Mouse (Mus musculus) liver, adult 2 months (tissue): ENCODE measurements around the gene Thsd1. TPM values are rescaled to one million over a fixed set of nuclear protein-coding genes. Genes with fewer than 3 reads are reported as not detected.

ENCODE experiments used
- DNase-seq: peaks from one replicate; pipeline ENCODE4 v3.0.0-alpha.2; 2011; ENCODE audit warnings: low read depth, low spot score; ENCODE audit errors: extremely low read depth
- H3K27ac ChIP-seq: fragments of 200-500 bp; replicated peaks from 2 replicates; pipeline ENCODE4 v1.5.1; 2012; ENCODE audit warnings: low read depth, mild to moderate bottlenecking, control low read depth, inconsistent platforms, low read length; ENCODE audit not compliant: insufficient read depth
- H3K27me3 ChIP-seq: fragments of 200-500 bp; 2 replicates; pipeline ENCODE4 v1.6.1; 2012; ENCODE audit warnings: mild to moderate bottlenecking, moderate library complexity, low read length, inconsistent platforms; ENCODE audit not compliant: control insufficient read depth, insufficient read depth
- H3K36me3 ChIP-seq: fragments of 200-500 bp; 2 replicates; pipeline ENCODE4 v1.6.1; 2012; ENCODE audit warnings: low read length, inconsistent platforms; ENCODE audit not compliant: control insufficient read depth, insufficient read depth
- H3K4me1 ChIP-seq: fragments of 200-500 bp; 2 replicates; pipeline ENCODE4 v1.6.1; 2011; ENCODE audit warnings: low read length; ENCODE audit not compliant: control insufficient read depth, insufficient read depth
- H3K4me3 ChIP-seq: fragments of 200-500 bp; 2 replicates; pipeline ENCODE4 v1.5.1; 2011; ENCODE audit warnings: low read depth, mild to moderate bottlenecking, control low read depth, low read length, moderate library complexity; ENCODE audit not compliant: insufficient read depth
- H3K79me2 ChIP-seq: fragments of 200-500 bp; 2 replicates; pipeline ENCODE4 v1.6.1; 2012; ENCODE audit warnings: inconsistent platforms, mild to moderate bottlenecking, low read length, moderate library complexity; ENCODE audit not compliant: control insufficient read depth, insufficient read depth
- H3K9ac ChIP-seq: fragments of 200-500 bp; 2 replicates; pipeline ENCODE4 v1.6.1; 2012; ENCODE audit warnings: low read depth, mild to moderate bottlenecking, control low read depth, inconsistent platforms, low read length
- CTCF ChIP-seq: fragments of 200-500 bp; IDR thresholded peaks from 2 replicates; pipeline ENCODE4 v1.5.1; 2011; ENCODE audit warnings: low read depth, low read length, control low read depth
- POLR2A ChIP-seq: fragments of 200-500 bp; IDR thresholded peaks from 2 replicates; pipeline ENCODE4 v1.6.1; 2011; ENCODE audit warnings: low read length, control low read depth; ENCODE audit not compliant: insufficient read depth; ENCODE audit errors: extremely low read depth
- WGBS: fragments of 180-500 bp; shearing (Covaris S2); methylation state at CpG from one replicate; pipeline ENCODE4 v1.1.7; 2018; 5-methylcytosine and 5-hydroxymethylcytosine counted together
- polyA plus RNA-seq: library from polyadenylated mRNA; depleted of rRNA; stranded (reverse); fragments of >200 nt; gene quantifications from 2 replicates; pipeline ENCODE4 v1.2.3, GENCODE M21; 2012
- total RNA-seq: library from RNA; depleted of rRNA; stranded (reverse); fragments of >200 nt; gene quantifications from 2 replicates; pipeline ENCODE4 v1.2.3, GENCODE M21; 2014

Gene Thsd1
- total and polyA plus RNA-seq, 2 experiments, result 1.9 to 2.1 TPM

DNA sequence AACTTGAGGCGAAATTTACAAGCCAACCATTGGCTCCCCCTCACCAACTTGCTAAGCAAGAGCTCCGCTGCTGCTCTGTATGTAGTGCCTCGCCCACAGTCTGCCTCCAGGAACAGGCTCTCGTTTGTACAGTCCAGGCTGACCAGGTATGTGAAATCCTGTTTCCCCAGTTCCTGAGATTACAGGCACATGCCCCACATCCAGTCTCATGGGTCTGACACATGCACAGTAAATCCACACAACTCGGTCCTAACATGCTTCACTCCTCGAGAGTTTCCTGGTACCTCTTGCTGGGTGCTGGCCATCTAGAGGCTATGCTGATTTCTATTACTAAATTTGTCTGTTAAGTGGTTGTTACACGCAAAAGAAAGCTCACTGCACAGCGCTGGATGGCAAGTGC lies 752 bp upstream of the Thsd1 start:
- H3K4me3 ChIP-seq, result no peak overlapping the region
- WGBS, result 71% methylated on average over 8 of the region's 8 CpGs
- H3K36me3 ChIP-seq, result no peaks in the 10 kb centered on the region; the same call in 1 of the 2 replicates

DNA sequence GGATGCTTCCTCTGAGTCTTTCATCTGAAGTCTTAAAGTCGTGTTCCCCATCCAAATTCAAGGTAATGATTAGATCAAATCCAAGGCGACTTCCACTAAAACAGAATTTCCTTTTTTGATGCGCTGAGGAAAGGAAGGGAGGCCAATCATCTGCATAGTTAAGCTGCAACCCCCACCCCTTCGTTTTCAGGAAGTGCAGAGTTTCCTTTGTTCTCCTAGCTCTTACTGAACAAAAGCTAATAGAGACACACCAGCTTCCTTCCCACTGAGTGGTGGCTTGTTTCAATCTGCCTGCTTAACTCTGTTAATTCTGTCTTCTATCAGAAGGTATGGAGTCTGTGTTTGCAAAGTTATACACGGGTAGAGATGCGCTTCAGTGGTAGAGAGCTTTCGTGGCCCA lies 1.5 kb downstream of the Thsd1 start:
- no peaks in the 10 kb centered on the region for H3K27me3 ChIP-seq
- peaks cover 7% of the 10 kb centered on the region; the same call in 1 of the 2 replicates for H3K79me2 ChIP-seq
- peak; percentile 7 for DNase-seq
- no peak overlapping the region for H3K9ac ChIP-seq
- peak overlapping the region; percentile 52; the same call in 1 of the 2 replicates for H3K27ac ChIP-seq
- peaks cover 3% of the 10 kb centered on the region for H3K4me1 ChIP-seq
- TF ChIP-seq POLR2A (no peak), CTCF (no peak)
- WGBS, result 65% methylated on average over 7 of the region's 7 CpGs
- peak overlapping the region; percentile 33; the same call in 1 of the 2 replicates for H3K4me3 ChIP-seq
- H3K36me3 ChIP-seq, result no peaks in the 10 kb centered on the region

More for the DNA sequence above, 752 bp upstream of the Thsd1 start:
- peaks cover 7% of the 10 kb centered on the region; the same call in 1 of the 2 replicates for H3K79me2 ChIP-seq
- no peak overlapping the region for H3K9ac ChIP-seq
- TF ChIP-seq CTCF (no peak), POLR2A (no peak)
- peaks cover 3% of the 10 kb centered on the region for H3K4me1 ChIP-seq
- H3K27ac ChIP-seq, result no peak overlapping the region
- no peaks in the 10 kb centered on the region for H3K27me3 ChIP-seq
- no peak for DNase-seq

DNA sequence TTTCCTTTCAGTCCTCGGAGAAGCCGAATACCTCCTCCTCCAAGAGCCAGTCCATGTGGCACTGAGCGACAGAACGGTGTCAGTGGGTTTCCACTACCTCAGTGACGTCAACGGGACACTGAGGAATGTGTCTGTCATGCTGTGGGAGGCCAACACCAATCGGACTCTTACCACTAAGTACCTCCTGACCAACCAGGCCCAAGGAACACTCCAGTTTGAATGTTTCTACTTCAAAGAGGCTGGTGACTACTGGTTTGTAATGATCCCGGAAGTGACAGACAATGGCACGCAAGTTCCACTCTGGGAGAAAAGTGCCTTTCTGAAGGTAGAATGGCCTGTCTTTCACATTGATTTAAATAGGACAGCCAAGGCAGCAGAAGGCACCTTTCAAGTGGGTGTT lies 15.9 kb downstream of the Thsd1 start:
- TF ChIP-seq POLR2A (no peak), CTCF (no peak)
- H3K27ac ChIP-seq, result no peak overlapping the region
- H3K79me2 ChIP-seq, result no peaks in the 10 kb centered on the region
- peaks cover 3% of the 10 kb centered on the region for H3K36me3 ChIP-seq
- no peak overlapping the region for H3K4me3 ChIP-seq
- no peaks in the 10 kb centered on the region for H3K27me3 ChIP-seq
- H3K9ac ChIP-seq, result no peak overlapping the region
- DNase-seq, result no peak
- no peaks in the 10 kb centered on the region for H3K4me1 ChIP-seq
- WGBS, result 95% methylated on average over 9 of the region's 9 CpGs

DNA sequence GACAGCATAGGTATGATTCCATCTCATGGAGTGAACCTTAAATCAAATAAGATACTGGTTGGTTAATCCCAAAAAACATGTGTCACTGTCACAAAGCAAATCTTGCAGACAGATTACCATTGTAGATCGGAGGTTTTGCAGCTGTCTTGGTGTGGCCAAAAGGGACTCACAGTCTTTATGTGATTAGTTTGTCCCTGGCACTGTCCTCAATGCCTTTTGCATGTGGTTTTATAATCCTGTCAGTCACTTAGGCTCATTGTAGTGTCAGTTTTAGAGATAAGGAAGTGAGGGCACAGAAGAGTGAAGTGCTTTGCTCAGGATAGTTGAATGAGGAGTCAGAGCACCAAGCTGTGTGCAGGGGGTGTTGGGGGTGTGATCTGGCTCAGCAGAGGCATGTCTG lies 18.6 kb downstream of the Thsd1 start:
- no peaks in the 10 kb centered on the region; the same call in 1 of the 2 replicates for H3K36me3 ChIP-seq
- H3K4me1 ChIP-seq, result no peaks in the 10 kb centered on the region; the same call in 1 of the 2 replicates
- no peak for DNase-seq
- no peaks in the 10 kb centered on the region for H3K79me2 ChIP-seq
- H3K27ac ChIP-seq, result no peak overlapping the region
- H3K9ac ChIP-seq, result no peak overlapping the region
- no peak for TF ChIP-seq POLR2A
- no peak for TF ChIP-seq CTCF
- H3K4me3 ChIP-seq, result no peak overlapping the region
- no peaks in the 10 kb centered on the region for H3K27me3 ChIP-seq
- WGBS, result 85% methylated on average over 1 of the region's 1 CpGs

DNA sequence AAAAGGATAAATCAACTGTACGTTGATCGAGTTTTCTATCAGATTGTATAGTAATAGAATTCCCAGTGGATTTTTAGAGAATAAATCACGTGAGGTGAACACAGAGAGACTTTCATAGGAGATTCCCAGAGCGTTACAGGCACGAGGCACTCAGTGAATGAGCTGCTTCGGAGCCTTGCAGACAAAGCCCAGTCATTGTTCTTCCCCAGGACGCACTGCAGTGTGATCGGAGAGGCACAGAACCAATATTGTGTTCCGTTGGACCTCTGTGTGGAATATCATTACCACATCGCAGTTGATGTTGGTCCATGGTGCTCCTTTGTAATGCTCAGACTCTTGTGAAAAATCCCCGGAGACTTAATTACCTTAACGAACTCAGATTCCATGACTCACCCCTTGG lies 20.8 kb downstream of the Thsd1 start:
- H3K4me3 ChIP-seq, result no peak overlapping the region
- no peak for DNase-seq
- no peaks in the 10 kb centered on the region for H3K79me2 ChIP-seq
- WGBS, result 97% methylated on average over 12 of the region's 12 CpGs
- no peak overlapping the region for H3K27ac ChIP-seq
- H3K4me1 ChIP-seq, result no peaks in the 10 kb centered on the region; the same call in 1 of the 2 replicates
- H3K27me3 ChIP-seq, result no peaks in the 10 kb centered on the region
- TF ChIP-seq POLR2A (no peak), CTCF (no peak)
- H3K9ac ChIP-seq, result no peak overlapping the region
- H3K36me3 ChIP-seq, result no peaks in the 10 kb centered on the region; the same call in 1 of the 2 replicates

DNA sequence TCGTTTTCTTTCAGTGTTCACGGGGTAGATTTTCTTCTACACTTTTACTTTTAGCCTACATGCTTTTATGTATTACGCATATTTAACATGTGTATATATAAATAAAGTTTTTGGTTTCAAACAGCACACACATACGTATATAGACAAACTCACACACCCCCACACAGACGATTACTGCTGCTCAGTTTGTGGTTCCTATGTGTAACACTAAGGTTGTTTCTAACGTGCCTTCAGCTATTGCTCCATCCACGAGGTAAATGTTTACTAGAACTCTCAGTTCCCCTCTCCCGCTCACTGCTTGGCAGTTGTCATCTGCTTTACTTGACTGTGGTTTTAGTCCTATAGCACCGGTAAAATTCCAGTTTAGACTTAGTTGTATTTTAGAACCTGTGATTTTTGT lies 22.0 kb downstream of the Thsd1 start:
- no peaks in the 10 kb centered on the region for H3K27me3 ChIP-seq
- H3K4me1 ChIP-seq, result no peaks in the 10 kb centered on the region; the same call in 1 of the 2 replicates
- H3K36me3 ChIP-seq, result peaks cover 1% of the 10 kb centered on the region
- 39% methylated on average over 9 of the region's 9 CpGs for WGBS
- no peak overlapping the region for H3K27ac ChIP-seq
- no peak overlapping the region for H3K4me3 ChIP-seq
- DNase-seq, result peak; percentile 29
- no peak for TF ChIP-seq CTCF
- no peak overlapping the region for H3K9ac ChIP-seq
- no peaks in the 10 kb centered on the region for H3K79me2 ChIP-seq
